Mouse (Mus musculus): ENCODE data around the gene Gpr33. TPM values are rescaled to one million over a fixed set of nuclear protein-coding genes. Genes with fewer than 3 reads are reported as not detected.

Gpr33 gene
- polyA plus RNA-seq, 2 experiments from 2014 or later: not detected

DNA sequence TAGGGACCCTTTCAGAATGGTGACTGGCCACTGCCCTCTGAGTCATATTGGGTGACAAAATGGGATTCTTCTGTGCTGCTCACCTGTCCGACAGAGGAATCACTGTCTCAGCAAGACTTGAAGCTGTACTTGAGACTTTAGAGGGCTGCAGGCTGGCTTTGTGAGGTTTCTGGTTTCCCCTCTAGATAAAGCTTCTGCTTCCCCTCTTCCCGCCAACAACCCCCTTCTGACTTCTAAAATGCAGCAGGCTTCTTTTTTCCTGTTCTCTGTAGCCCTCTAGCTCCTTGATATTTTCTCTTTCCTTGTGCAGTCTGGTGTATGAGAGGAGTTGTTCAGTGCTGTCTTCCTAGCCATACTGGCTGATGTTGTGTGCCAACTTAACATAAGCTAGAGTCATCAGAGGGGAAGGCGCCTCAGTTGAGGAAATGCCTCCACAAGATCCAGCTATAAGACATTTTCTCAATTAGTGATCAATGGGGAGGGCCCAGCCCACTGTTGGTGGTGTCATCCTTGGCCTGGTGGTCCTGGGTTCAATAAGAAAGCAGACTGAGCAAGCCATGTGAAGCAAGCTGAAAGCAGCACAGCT lies 42.6 kb downstream of the Gpr33 start:
- ATAC-seq: no peak

GRCm38 (mm10) chr12:51983625-51984024 lies 44.2 kb downstream of the Gpr33 start:
- no peak for ATAC-seq

DNA sequence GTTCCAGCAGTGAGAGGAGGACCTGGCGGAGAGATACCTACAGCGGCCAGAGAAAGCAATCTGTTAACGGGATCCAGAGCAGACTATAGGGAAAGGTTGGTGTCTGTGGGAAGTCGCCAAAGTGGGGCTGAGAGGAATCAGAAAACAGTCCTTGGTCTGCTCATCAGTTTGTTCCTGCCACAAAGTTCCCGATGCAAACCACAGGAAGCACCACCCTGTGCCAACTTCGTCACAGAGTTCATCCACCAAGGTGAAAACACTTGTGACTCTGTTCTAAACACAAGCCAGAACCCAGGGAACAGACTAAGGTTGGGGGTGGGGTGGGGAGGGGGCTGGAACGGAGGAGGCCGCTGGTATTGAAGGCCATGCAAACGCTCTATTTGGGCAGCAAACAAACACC lies 51.3 kb downstream of the Gpr33 start:
- ATAC-seq: no peak

DNA sequence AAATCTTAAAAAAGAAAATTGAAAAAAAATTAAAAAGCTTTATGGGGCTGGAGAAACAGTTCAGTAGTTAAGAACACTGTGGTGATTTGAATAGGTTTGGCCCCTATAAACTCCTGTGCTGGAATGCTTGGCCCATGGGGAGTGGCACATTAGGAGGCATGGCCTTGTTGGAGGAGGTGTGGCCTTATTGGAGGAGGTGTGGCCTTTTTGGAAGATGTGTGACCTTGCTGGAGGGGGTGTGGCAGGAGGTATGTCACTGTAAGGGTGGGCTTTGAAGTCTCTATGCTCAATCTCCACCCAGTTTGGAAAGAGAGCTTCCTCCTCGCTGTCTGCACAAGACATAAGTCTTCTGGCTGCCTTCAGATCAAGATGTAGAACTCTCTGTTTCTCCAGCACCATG lies 53.5 kb downstream of the Gpr33 start:
- ATAC-seq: no peak

Other genes starting within 250 kb of the Gpr33 start
- gene Hectd1, start 198.5 kb downstream of the Gpr33 start, polyA plus RNA-seq (2017; shearing (Covaris generic)): 10 to 100 TPM; 58.5 to 73.1 TPM
- gene Heatr5a, start 56.7 kb downstream of the Gpr33 start, polyA plus RNA-seq (2017; shearing (Covaris generic)): 10 to 100 TPM in 1 of 2 experiments, 1 to 10 TPM in 1; 7.5 to 12.2 TPM
- 10 to 100 TPM; 12.8 to 17.3 TPM for gene Dtd2, start 21.6 kb downstream of the Gpr33 start, polyA plus RNA-seq (2017; shearing (Covaris generic))
- 1 to 10 TPM; 3.9 to 4.4 TPM for gene Nubpl, start 69.7 kb upstream of the Gpr33 start, polyA plus RNA-seq (2017; shearing (Covaris generic))